Mouse (Mus musculus) hindbrain, embryonic 10.5 days (tissue): ENCODE measurements around the gene Scfd2. TPM values are rescaled to one million over a fixed set of nuclear protein-coding genes. Genes with fewer than 3 reads are reported as not detected.

Experiments used
- DNase-seq: peaks from one replicate; pipeline ENCODE4 v3.0.0-alpha.2; 2017; ENCODE audit warnings: low spot score
- H3K27ac ChIP-seq: fragments of 300-500 bp; sonication (generic); 2 replicates; pipeline ENCODE4 v1.5.1; 2016; ENCODE audit warnings: mild to moderate bottlenecking, moderate library complexity
- H3K27me3 ChIP-seq: fragments of 300-500 bp; sonication (generic); 2 replicates; pipeline ENCODE4 v1.6.1; 2016; ENCODE audit warnings: mild to moderate bottlenecking; ENCODE audit not compliant: poor library complexity, insufficient read depth, severe bottlenecking
- H3K36me3 ChIP-seq: fragments of 300-500 bp; sonication (generic); 2 replicates; pipeline ENCODE4 v1.6.1; 2016; ENCODE audit warnings: mild to moderate bottlenecking, moderate library complexity
- H3K4me1 ChIP-seq: fragments of 300-500 bp; sonication (generic); replicated peaks from 2 replicates; pipeline ENCODE4 v1.6.1; 2016; ENCODE audit warnings: mild to moderate bottlenecking
- H3K4me3 ChIP-seq: fragments of 300-500 bp; sonication (generic); 2 replicates; pipeline ENCODE4 v1.5.1; 2016; ENCODE audit warnings: mild to moderate bottlenecking, moderate library complexity
- H3K9me3 ChIP-seq: fragments of 300-500 bp; sonication (generic); 2 replicates; pipeline ENCODE4 v1.6.1; 2016; ENCODE audit warnings: mild to moderate bottlenecking, moderate library complexity
- whole genome bisulfite sequencing: fragments of 180-500 bp; shearing (Covaris S2); methylation state at CpG from one replicate; pipeline ENCODE4 v1.1.7; 2016; 5-methylcytosine and 5-hydroxymethylcytosine counted together
- polyA plus RNA-seq: library from polyadenylated mRNA; unstranded; fragments of >200 nt; fragmentation: Nextera tagmentation; extraction: Ambion mirVana; gene quantifications from 2 replicates; pipeline ENCODE4 v1.2.1, GENCODE M21; 2016

Gene Scfd2
- polyA plus RNA-seq, 1 experiment from 2014 or later = 19.7 TPM

DNA sequence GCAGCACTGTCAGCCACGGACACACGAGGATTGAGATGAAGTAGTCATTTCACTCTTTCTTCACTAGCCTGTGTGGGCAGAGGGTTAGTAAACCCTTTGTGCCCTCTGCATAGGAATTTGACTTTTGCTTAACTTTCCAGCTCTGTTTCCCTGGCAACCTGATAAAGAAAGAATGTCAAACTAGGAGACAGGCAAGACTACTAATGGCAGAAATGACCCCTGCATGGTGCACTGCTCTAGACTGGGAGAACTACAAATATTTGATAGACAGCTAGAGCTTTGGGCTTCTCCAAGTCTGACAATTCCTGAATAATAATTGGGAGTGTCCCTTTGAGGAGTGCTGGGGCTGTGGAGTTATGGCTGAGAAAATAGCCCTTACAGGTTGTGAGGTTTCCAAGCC, 301.0 kb downstream of the Scfd2 start:
- Histone ChIP-seq H3K4me1 (peaks cover 32% of the 10 kb centered on the region), H3K36me3 (no peaks in the 10 kb centered on the region), H3K27me3 (no peaks in the 10 kb centered on the region), H3K4me3 (no peak overlapping the region), H3K9me3 (no peaks in the 10 kb centered on the region), H3K27ac (no peak overlapping the region; the same call in 1 of the 2 replicates)
- 31% methylated on average over 2 of the region's 2 CpGs for WGBS
- DNase-seq = no peak

DNA sequence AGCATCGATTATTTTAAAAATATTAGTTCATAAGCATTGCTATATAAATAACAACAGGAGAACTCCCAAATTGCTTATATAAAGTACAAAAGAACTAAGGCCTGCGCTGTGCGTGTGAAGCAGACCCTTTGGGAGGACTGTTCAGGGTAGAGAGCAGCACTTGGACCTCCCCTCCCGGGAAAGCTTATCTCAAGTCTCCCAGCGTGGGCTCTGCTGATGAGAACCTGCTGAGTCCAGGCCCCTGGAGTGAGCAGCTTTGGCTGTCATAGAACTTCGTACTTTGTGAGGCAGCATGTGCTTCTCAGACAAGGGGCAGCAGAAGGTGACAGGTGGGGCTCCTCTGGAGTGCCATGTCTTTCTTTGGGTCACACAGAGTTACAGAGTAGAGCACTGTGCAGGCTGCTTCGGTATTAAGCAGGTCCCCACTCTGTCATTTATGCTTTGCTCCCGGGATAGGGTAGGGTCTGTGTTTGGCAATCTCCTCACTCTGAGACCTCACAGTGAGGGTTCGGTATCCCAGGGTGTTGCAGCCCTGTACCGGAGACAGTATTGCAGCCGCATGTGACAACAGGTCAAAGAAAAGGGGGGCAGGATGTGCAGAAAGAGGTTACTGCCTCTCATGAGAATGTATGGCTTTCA, 301.7 kb downstream of the Scfd2 start:
- Histone ChIP-seq H3K9me3 (no peaks in the 10 kb centered on the region), H3K27me3 (no peaks in the 10 kb centered on the region), H3K4me3 (no peak overlapping the region), H3K36me3 (no peaks in the 10 kb centered on the region), H3K27ac (peak overlapping the region; percentile 66), H3K4me1 (peaks cover 32% of the 10 kb centered on the region)
- WGBS = 52% methylated on average over 11 of the region's 11 CpGs
- DNase-seq = no peak

DNA sequence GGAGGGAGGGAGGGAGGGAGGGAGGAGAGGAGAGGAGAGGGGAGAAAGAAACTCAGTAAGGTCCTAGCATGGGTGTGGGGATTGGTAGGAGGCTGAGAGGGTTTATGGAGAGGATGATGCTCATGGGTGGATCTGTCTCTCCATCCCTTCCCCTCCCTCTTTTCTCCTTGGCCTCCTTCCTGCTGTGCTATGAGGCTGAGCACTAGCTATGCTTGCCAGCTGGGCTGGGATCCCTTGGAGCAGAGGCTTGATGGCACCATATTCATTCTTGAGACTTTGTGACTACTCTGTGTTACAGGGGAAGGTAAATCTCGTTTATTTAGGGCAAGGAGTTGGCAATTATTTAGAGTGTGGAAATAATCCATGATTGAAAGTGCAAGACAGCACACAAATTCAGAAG, 302.6 kb downstream of the Scfd2 start:
- Histone ChIP-seq H3K27me3 (no peaks in the 10 kb centered on the region), H3K9me3 (no peaks in the 10 kb centered on the region), H3K4me1 (peaks cover 32% of the 10 kb centered on the region), H3K27ac (no peak overlapping the region), H3K4me3 (no peak overlapping the region), H3K36me3 (no peaks in the 10 kb centered on the region)
- no peak for DNase-seq
- 70% methylated on average over 1 of the region's 1 CpGs for WGBS

DNA sequence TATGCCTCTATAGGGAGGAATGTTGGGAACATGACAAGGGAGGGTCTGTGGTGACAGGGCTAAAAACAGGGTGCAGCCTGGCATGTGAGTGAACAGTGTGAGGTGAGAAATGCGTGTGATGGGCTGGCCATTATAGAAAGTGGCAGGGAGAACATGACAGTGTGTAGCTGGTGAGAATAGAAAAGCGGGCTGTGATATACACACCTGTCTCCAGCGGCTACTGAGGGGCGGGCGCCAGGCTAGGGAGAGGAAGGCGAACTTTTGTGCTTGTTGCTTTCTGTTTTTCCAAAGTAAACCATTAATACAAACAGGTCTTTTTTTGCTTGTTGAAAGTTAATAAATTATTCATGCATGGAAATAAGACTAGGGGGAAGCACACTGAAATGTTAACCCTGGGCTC, 304.2 kb downstream of the Scfd2 start:
- Histone ChIP-seq H3K27me3 (no peaks in the 10 kb centered on the region), H3K27ac (no peak overlapping the region), H3K4me3 (no peak overlapping the region), H3K36me3 (no peaks in the 10 kb centered on the region), H3K4me1 (peaks cover 36% of the 10 kb centered on the region), H3K9me3 (no peaks in the 10 kb centered on the region)
- no peak for DNase-seq
- 91% methylated on average over 6 of the region's 6 CpGs for WGBS

DNA sequence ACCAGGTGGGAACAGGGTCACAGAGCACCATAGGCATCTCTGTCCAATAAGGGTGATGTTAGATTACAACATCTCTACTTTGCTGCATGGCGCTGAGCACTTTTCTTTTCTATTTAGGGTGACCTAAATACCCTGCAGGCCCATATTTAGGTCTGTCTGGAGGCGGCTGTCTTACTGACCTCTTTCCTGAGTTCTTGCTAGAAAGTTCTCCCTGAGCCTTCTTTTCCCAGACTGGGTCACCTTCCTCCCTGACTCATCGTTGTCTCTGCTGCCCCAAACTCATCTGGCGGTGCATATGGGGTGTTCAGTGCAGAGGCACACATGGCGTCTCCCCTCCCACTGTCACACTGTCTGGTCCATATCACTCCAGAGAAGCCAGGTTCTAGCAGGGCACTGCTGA, 305.4 kb downstream of the Scfd2 start:
- no peak overlapping the region for H3K4me3 ChIP-seq
- no peaks in the 10 kb centered on the region for H3K9me3 ChIP-seq
- DNase-seq = no peak
- WGBS = 93% methylated on average over 5 of the region's 5 CpGs
- H3K36me3 ChIP-seq = no peaks in the 10 kb centered on the region
- no peak overlapping the region for H3K27ac ChIP-seq
- peaks cover 28% of the 10 kb centered on the region for H3K4me1 ChIP-seq
- H3K27me3 ChIP-seq = no peaks in the 10 kb centered on the region

DNA sequence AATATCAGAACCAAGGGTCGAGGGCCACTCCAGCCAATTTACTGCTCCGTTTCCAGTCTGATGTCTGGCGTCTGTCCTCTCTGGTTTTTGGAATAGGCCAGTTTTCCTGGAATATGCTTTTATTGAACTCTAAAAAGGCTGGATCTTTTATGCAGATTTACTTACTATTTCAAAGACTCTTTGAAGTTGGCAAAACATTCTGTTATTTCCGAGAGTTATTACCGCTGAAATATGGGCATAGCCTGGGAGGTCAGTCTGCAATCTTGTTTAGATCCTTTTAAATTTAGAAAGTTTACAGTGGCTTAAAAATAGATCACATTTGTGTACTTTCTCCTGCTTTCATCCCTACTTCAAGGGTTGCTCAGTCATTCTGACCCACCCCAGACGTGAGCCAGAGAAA, 307.1 kb downstream of the Scfd2 start:
- H3K27me3 ChIP-seq = no peaks in the 10 kb centered on the region
- 93% methylated on average over 6 of the region's 6 CpGs for WGBS
- no peak for DNase-seq
- H3K36me3 ChIP-seq = no peaks in the 10 kb centered on the region
- H3K27ac ChIP-seq = no peak overlapping the region
- peaks cover 13% of the 10 kb centered on the region for H3K4me1 ChIP-seq
- H3K4me3 ChIP-seq = no peak overlapping the region
- no peaks in the 10 kb centered on the region for H3K9me3 ChIP-seq

DNA sequence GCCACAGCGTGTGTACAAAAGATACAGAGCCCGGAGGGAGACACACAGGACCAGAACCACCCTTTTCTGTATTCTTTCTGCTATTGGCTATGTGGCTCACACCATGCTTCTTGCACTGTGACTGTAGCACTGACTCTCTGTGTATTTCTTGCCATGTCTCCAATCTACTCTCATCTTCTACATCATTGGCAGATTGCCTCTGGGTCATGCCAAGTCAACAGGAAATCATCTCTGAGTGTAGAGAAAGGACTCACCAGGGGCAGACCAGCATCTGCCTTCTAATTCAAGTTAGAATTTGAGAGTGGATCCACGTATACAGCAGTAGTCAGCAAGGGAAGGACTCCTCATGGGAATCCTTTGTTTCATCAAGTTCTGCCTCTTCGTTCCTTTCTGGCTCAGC, 308.9 kb downstream of the Scfd2 start:
- Histone ChIP-seq H3K27ac (no peak overlapping the region), H3K4me3 (no peak overlapping the region), H3K27me3 (no peaks in the 10 kb centered on the region), H3K36me3 (no peaks in the 10 kb centered on the region), H3K4me1 (peaks cover 18% of the 10 kb centered on the region; the same call in 1 of the 2 replicates), H3K9me3 (no peaks in the 10 kb centered on the region)
- WGBS = 85% methylated on average over 4 of the region's 4 CpGs
- no peak for DNase-seq

DNA sequence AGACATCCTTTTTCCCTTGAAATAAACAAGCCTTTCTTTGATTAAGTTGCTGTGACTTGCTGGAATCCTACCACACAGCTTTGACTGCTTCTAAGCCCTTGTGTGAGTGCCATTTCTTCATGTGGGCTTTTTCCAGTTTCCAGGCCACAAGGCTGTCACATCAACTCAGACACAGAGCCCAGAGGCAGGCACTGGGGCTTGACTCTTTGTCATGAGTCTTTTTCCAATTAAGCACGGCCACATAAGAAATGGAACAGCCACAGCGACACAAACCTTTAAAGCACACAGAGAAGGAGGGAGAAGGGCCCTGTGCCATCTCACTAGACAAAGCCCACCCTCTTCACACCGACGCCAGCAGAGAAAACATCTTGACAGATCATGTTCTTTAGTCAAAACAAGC, 313.0 kb downstream of the Scfd2 start:
- Histone ChIP-seq H3K27me3 (no peaks in the 10 kb centered on the region), H3K27ac (0 out of 2 replicates have a peak overlapping the region, but pooled peaks have one; percentile 12), H3K4me1 (peaks cover 39% of the 10 kb centered on the region), H3K9me3 (no peaks in the 10 kb centered on the region), H3K36me3 (no peaks in the 10 kb centered on the region), H3K4me3 (no peak overlapping the region)
- 32% methylated on average over 4 of the region's 4 CpGs for WGBS
- DNase-seq = no peak

DNA sequence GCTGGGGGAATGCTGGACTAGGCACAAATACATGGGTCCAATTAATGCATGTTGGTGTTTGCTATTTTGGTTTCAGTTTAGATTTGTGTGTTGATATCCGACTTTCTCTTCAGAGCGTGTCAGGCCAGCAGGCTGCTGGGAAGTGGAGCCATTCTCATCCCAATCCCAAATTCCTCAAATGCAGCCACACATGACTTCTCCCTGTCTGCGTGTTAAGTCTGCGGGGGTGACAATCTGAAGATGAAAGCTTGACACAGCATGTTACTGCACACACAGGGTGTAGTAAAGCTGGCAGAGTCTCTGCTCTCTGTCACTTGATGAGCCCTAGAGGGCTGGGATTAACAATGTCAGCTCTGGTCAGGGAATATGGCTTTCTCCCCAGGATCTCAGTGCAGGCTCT, 316.4 kb downstream of the Scfd2 start:
- no peak for DNase-seq
- peaks cover 4% of the 10 kb centered on the region; the same call in 1 of the 2 replicates for H3K27me3 ChIP-seq
- H3K9me3 ChIP-seq = no peaks in the 10 kb centered on the region
- WGBS = 10% methylated on average over 4 of the region's 4 CpGs
- H3K36me3 ChIP-seq = no peaks in the 10 kb centered on the region
- H3K4me3 ChIP-seq = peak overlapping the region; percentile 30; the same call in 1 of the 2 replicates
- H3K4me1 ChIP-seq = peaks cover 50% of the 10 kb centered on the region
- H3K27ac ChIP-seq = peak overlapping the region; percentile 84

DNA sequence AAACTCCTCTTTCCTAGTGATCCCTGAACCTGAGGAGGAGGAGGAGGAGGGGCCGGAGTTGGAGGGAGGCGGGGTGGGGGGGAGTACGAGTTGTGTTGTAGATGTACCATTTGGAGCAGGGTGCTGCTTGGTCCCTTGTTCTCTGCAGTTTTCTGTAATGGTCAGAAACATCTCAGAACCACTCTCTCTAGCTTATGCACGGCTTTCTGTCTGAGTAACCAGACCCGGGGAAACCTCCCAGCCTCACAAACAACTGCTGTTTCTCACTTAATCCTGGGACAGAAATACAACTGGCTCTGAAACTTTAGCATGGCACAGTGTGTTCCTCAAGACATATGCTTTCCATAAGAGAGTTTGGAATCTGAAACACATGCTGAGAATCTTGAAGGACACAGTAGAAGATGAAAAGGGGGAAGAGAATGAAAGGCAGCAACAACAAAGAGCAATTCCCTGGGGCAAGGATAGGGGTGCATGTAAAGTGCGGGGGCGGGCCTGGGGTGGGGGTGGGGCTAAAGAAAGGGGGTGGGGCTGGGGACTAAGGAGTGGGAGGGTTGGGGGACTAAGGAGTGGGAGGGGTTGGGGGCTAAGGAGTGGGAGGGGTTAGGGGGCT, 317.0 kb downstream of the Scfd2 start:
- Histone ChIP-seq H3K9me3 (no peaks in the 10 kb centered on the region), H3K4me3 (peak overlapping the region; percentile 30), H3K36me3 (no peaks in the 10 kb centered on the region), H3K27ac (peak overlapping the region; percentile 84), H3K4me1 (peaks cover 50% of the 10 kb centered on the region), H3K27me3 (peaks cover 4% of the 10 kb centered on the region; the same call in 1 of the 2 replicates)
- 0% methylated on average over 7 of the region's 7 CpGs for WGBS
- DNase-seq = peak; percentile 51

DNA sequence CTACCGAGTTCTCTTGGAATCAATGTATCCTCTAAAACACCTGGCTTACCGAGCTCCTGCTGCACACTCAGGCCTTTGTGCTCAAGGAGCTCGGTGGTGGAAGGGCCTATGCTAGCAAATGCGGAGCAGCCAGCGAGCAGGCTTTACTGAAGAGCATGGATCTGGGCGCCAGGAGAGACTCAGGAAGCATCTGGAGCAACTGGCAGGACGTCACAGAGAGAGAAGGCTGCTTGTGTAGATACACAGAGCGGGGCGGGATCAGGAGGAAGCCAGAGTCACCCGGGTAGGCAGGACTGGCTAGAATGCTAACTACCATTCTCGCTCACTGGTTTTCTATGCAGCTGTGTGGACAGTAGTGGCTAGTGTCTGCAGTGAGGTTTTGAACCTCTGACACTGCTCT, 320.2 kb downstream of the Scfd2 start:
- 81% methylated on average over 11 of the region's 11 CpGs for WGBS
- DNase-seq = no peak
- Histone ChIP-seq H3K27ac (peak overlapping the region; percentile 35; the same call in 1 of the 2 replicates), H3K4me1 (peaks cover 42% of the 10 kb centered on the region), H3K9me3 (no peaks in the 10 kb centered on the region), H3K27me3 (peaks cover 4% of the 10 kb centered on the region; the same call in 1 of the 2 replicates), H3K36me3 (no peaks in the 10 kb centered on the region), H3K4me3 (no peak overlapping the region)

DNA sequence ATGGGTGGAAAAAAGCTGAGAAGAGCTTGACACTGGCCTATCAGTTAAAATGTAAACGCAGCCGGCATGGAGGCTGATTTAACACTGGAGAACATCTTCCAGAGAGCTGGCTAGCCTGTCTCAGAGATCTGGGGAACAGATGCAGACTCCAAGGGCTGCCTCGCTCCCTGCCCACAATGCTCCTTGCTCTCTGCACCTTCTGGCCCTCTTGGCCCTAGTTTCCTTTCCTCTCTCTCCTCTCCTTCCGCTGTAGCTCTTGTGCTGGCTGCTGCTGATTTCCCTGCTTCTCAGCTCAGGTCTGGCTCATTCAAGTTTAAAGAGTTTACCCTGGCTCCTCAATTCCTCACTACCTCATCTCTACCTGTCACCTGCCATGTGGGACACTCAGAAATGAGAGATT, 321.9 kb downstream of the Scfd2 start:
- no peaks in the 10 kb centered on the region for H3K9me3 ChIP-seq
- peak overlapping the region; percentile 14; the same call in 1 of the 2 replicates for H3K27ac ChIP-seq
- H3K36me3 ChIP-seq = no peaks in the 10 kb centered on the region
- H3K4me3 ChIP-seq = no peak overlapping the region
- H3K4me1 ChIP-seq = peaks cover 42% of the 10 kb centered on the region
- no peak for DNase-seq
- WGBS = 79% methylated on average over 4 of the region's 4 CpGs
- peaks cover 4% of the 10 kb centered on the region; the same call in 1 of the 2 replicates for H3K27me3 ChIP-seq

DNA sequence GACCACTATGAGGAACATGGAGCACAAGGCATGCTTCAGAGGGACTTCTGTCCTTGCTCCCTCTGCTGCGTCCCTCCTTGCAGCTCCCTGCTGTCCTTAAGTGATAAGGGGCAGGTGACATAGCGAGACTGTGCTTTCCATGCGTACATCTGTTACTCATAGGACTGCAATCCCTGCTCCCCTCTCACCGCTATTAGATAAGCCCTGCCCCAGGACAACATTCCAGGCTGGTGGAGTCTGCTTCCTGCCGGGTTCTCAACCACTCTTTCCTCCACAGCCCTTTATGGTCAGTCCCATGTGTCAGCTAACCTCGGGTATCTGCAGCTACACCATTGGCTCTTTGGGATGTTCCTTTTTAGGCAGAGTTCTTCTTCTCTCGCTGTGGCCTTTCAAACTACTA, 323.1 kb downstream of the Scfd2 start:
- 63% methylated on average over 7 of the region's 7 CpGs for WGBS
- Histone ChIP-seq H3K27ac (peak overlapping the region; percentile 16; the same call in 1 of the 2 replicates), H3K27me3 (peaks cover 4% of the 10 kb centered on the region; the same call in 1 of the 2 replicates), H3K9me3 (peaks cover 1% of the 10 kb centered on the region; the same call in 1 of the 2 replicates), H3K36me3 (no peaks in the 10 kb centered on the region), H3K4me3 (no peak overlapping the region), H3K4me1 (peaks cover 36% of the 10 kb centered on the region)
- no peak for DNase-seq
